In genomic region chr4:123625332-123626072, GRCm38 (mm10) we compare ENCODE assay signal across 13 mouse cellular contexts. TPM values are rescaled to one million over a fixed set of nuclear protein-coding genes. Genes with fewer than 3 reads are reported as not detected.
DNase-seq lines count a peak whose midpoint lies in the region; ATAC-seq and TF ChIP-seq lines count a peak whose summit lies in the region.
"Had no signal": no experiment of that assay in that cellular context is flagged by ENCODE, and none has a peak within 500 bp of the region (broad histone marks: within the 10 kb centered on the region; RNA-seq: fewer than 3 reads in every experiment).

No protein-coding gene starts in this region.

- no peak for DNase-seq in embryonic facial prominence, embryonic 14.5 days (ENCODE audit: low spot score)
- no peak for DNase-seq in embryonic facial prominence, embryonic 10.5 days (ENCODE audit: low spot score)
- no peak for DNase-seq in intestine, embryonic 14.5 days (ENCODE audit: low spot score)
- no peak for DNase-seq in testis, postnatal 14 days (ENCODE audit: low spot score)
- no peak for DNase-seq in layer of hippocampus, postnatal 14 days (ENCODE audit: low spot score in 2 of 2)
- no peak for DNase-seq in urinary bladder, adult 18-20 months (ENCODE audit: low spot score in 2 of 2)
- DNase-seq: cerebellum, postnatal 36 days; right cerebral cortex, postnatal 25 days had no signal

- no peak overlapping the region for H3K9ac ChIP-seq in embryonic facial prominence, embryonic 14.5 days (ENCODE audit: low read depth, low read length)
- no peak overlapping the region for H3K9ac ChIP-seq in intestine, embryonic 14.5 days (ENCODE audit: low read length)
- H3K9ac ChIP-seq in intestine, embryonic 15.5 days, result no peak overlapping the region
- H3K9ac ChIP-seq: limb, embryonic 13.5 days; stomach, embryonic 15.5 days had no signal

- no peak overlapping the region for H3K4me2 ChIP-seq in embryonic facial prominence, embryonic 14.5 days (ENCODE audit: low read depth, low read length)
- H3K4me2 ChIP-seq in intestine, embryonic 14.5 days (ENCODE audit: low read length), result no peak overlapping the region
- no peak overlapping the region for H3K4me2 ChIP-seq in intestine, embryonic 15.5 days (replicated peaks)
- H3K4me2 ChIP-seq: limb, embryonic 13.5 days; stomach, embryonic 15.5 days had no signal

- no peaks in the 10 kb centered on the region for H3K36me3 ChIP-seq in embryonic facial prominence, embryonic 14.5 days (ENCODE audit: control insufficient read depth, insufficient read depth, low read length)
- H3K36me3 ChIP-seq in embryonic facial prominence, embryonic 10.5 days (replicated peaks), result peaks cover 7% of the 10 kb centered on the region
- H3K36me3 ChIP-seq in intestine, embryonic 14.5 days (ENCODE audit: control insufficient read depth, insufficient read depth, low read length), result no peaks in the 10 kb centered on the region
- H3K36me3 ChIP-seq in intestine, embryonic 15.5 days, result no peaks in the 10 kb centered on the region
- H3K36me3 ChIP-seq in testis, adult 2 months (ENCODE audit: control insufficient read depth, insufficient read depth, low read length), result no peaks in the 10 kb centered on the region
- H3K36me3 ChIP-seq: stomach, embryonic 15.5 days had no signal

- H3K4me3 ChIP-seq in embryonic facial prominence, embryonic 14.5 days (ENCODE audit: low read depth, low read length), result no peak overlapping the region
- H3K4me3 ChIP-seq in embryonic facial prominence, embryonic 10.5 days, result no peak overlapping the region
- H3K4me3 ChIP-seq in intestine, embryonic 14.5 days (ENCODE audit: low read depth, low read length), result no peak overlapping the region
- no peak overlapping the region for H3K4me3 ChIP-seq in intestine, embryonic 15.5 days (replicated peaks)
- H3K4me3 ChIP-seq in testis, adult 2 months (ENCODE audit: control insufficient read depth, low read depth, low read length), result no peak overlapping the region
- H3K4me3 ChIP-seq: limb, embryonic 13.5 days; stomach, embryonic 15.5 days had no signal

- no peak for TF ChIP-seq CTCF in testis, adult 2 months (IDR thresholded peaks at IDR 0.05; ENCODE audit: control insufficient read depth, insufficient read depth, insufficient replicate concordance, low read depth, low read length)

- H3K9me3 ChIP-seq in embryonic facial prominence, embryonic 14.5 days (ENCODE audit: control insufficient read depth, low read length), result no peaks in the 10 kb centered on the region
- no peaks in the 10 kb centered on the region for H3K9me3 ChIP-seq in embryonic facial prominence, embryonic 10.5 days
- no peaks in the 10 kb centered on the region for H3K9me3 ChIP-seq in intestine, embryonic 14.5 days (ENCODE audit: control insufficient read depth, low read length)
- no peaks in the 10 kb centered on the region for H3K9me3 ChIP-seq in intestine, embryonic 15.5 days
- H3K9me3 ChIP-seq: limb, embryonic 13.5 days; stomach, embryonic 15.5 days had no signal

- no peak for TF ChIP-seq POLR2A in testis, adult 2 months (IDR thresholded peaks at IDR 0.05; ENCODE audit: control insufficient read depth, low read depth, low read length)

- no peak for ATAC-seq in embryonic facial prominence, embryonic 14.5 days (ENCODE audit: low read depth)
- ATAC-seq in intestine, embryonic 14.5 days (replicated peaks; ENCODE audit: low FRiP score, low TSS enrichment, low read depth), result no peak
- no peak for ATAC-seq in intestine, embryonic 15.5 days
- ATAC-seq: midbrain, embryonic 16.5 days had no signal

- H3K27me3 ChIP-seq in embryonic facial prominence, embryonic 14.5 days (replicated peaks; ENCODE audit: control insufficient read depth, insufficient read depth, low read length), result no peaks in the 10 kb centered on the region
- no peaks in the 10 kb centered on the region for H3K27me3 ChIP-seq in embryonic facial prominence, embryonic 10.5 days (replicated peaks; ENCODE audit: low read depth, poor library complexity, severe bottlenecking)
- no peaks in the 10 kb centered on the region for H3K27me3 ChIP-seq in intestine, embryonic 14.5 days (replicated peaks; ENCODE audit: control insufficient read depth, insufficient read depth, low read length)
- no peaks in the 10 kb centered on the region for H3K27me3 ChIP-seq in intestine, embryonic 15.5 days (replicated peaks)
- no peaks in the 10 kb centered on the region for H3K27me3 ChIP-seq in testis, adult 2 months (ENCODE audit: control insufficient read depth, insufficient read depth, low read length)
- H3K27me3 ChIP-seq: limb, embryonic 13.5 days; stomach, embryonic 15.5 days had no signal

- H3K4me1 ChIP-seq in embryonic facial prominence, embryonic 14.5 days (ENCODE audit: control insufficient read depth, insufficient read depth, low read length), result peaks cover 11% of the 10 kb centered on the region
- peaks cover 19% of the 10 kb centered on the region for H3K4me1 ChIP-seq in embryonic facial prominence, embryonic 10.5 days
- peaks cover 21% of the 10 kb centered on the region for H3K4me1 ChIP-seq in intestine, embryonic 14.5 days (replicated peaks; ENCODE audit: control insufficient read depth, insufficient read depth, low read length)
- H3K4me1 ChIP-seq in intestine, embryonic 15.5 days (replicated peaks), result peaks cover 18% of the 10 kb centered on the region
- H3K4me1 ChIP-seq in testis, adult 2 months (ENCODE audit: control insufficient read depth, insufficient read depth, low read length), result peaks cover 3% of the 10 kb centered on the region

- WGBS in embryonic facial prominence, embryonic 14.5 days, result 60% methylated on average over 6 of the region's 6 CpGs
- 79% methylated on average over 6 of the region's 6 CpGs for WGBS in embryonic facial prominence, embryonic 10.5 days
- 80% methylated on average over 6 of the region's 6 CpGs for WGBS in intestine, embryonic 14.5 days
- whole genome bisulfite sequencing in intestine, embryonic 15.5 days, result 74% methylated on average over 6 of the region's 6 CpGs

- H3K27ac ChIP-seq in embryonic facial prominence, embryonic 14.5 days (replicated peaks; ENCODE audit: low read depth, low read length), result peak overlapping the region; percentile 50; the same call in 1 of the 2 replicates
- H3K27ac ChIP-seq in embryonic facial prominence, embryonic 10.5 days (replicated peaks), result no peak overlapping the region
- H3K27ac ChIP-seq in intestine, embryonic 14.5 days (ENCODE audit: low read depth), result peak overlapping the region; percentile 5; the same call in 1 of the 2 replicates
- H3K27ac ChIP-seq in intestine, embryonic 15.5 days, result no peak overlapping the region
- H3K27ac ChIP-seq in testis, adult 2 months (ENCODE audit: control insufficient read depth, insufficient read depth, low read depth, low read length), result peak overlapping the region; percentile 19

RNA-seq across cellular contexts. Expression of gene Macf1, which starts 58.7 kb away (rescaled TPM):
- polyA plus RNA-seq in embryonic facial prominence, embryonic 14.5 days (2014; fragmentation: Nextera tagmentation; extraction: Ambion mirVana), result 70.5 and 80.5 TPM in 2 replicates
- polyA plus RNA-seq in embryonic facial prominence, embryonic 10.5 days (2016; fragmentation: Nextera tagmentation; extraction: Ambion mirVana), result 46.0 and 47.4 TPM in 2 replicates
- 64.7 and 69.8 TPM in 2 replicates for polyA plus RNA-seq in intestine, embryonic 14.5 days (2014; fragmentation: Nextera tagmentation; extraction: Ambion mirVana)
- 28.0 and 28.9 TPM in 2 replicates for polyA plus RNA-seq in intestine, embryonic 15.5 days (2015; fragmentation: Nextera tagmentation; extraction: Ambion mirVana)
- 20.0 and 24.4 TPM in 2 replicates for polyA plus RNA-seq in testis, adult 2 months (2012; rRNA removed)
- total RNA-seq in layer of hippocampus, postnatal 14 days (2021), result 100 to 1,000 TPM; 226 to 248 TPM

Comparison
In these comparisons a context has a peak if more than half of its experiments do, and no peak if none do; other contexts are left out.
1. H3K27ac ChIP-seq: peak in embryonic facial prominence, embryonic 14.5 days (single experiment), intestine, embryonic 14.5 days (single experiment) and testis, adult 2 months (single experiment); none in embryonic facial prominence, embryonic 10.5 days (single experiment) and intestine, embryonic 15.5 days (single experiment).